Mouse (Mus musculus) B cell, adult (primary cell): ENCODE measurements around the gene Ipo7. TPM values are rescaled to one million over a fixed set of nuclear protein-coding genes. Genes with fewer than 3 reads are reported as not detected.

Source experiments
- total RNA-seq: library from RNA; stranded (reverse); gene quantifications from 4 replicates; pipeline ENCODE4 v1.2.4, GENCODE M21; 2023; ENCODE audit not compliant: inconsistent age

Ipo7 gene
- total RNA-seq, result 68.9 to 75.3 TPM (median 70.1 TPM) in 4 replicates

GRCm38 (mm10) chr7:110018117-110018630 is at the start of gene Ipo7:
Gene Ipo7 (plus strand): TSS chr7:110018274.

GRCm38 (mm10) chr7:109986775-109987174 is 31.3 kb upstream of the Ipo7 start, which contains the start of gene Tmem41b:
Gene Tmem41b (minus strand): TSS chr7:109986929.

GRCm38 (mm10) chr7:110061199-110061751 is 43.2 kb downstream of the Ipo7 start, which contains the start of gene Zfp143:
Gene Zfp143 (plus strand): TSS chr7:110061217.

Other genes starting within 250 kb of the Ipo7 start
- 1.4 TPM in 1 of 4 replicates, not detected in the others for gene Nrip3, start 236.2 kb upstream of the Ipo7 start, total RNA-seq
- not detected in 4 replicates for gene Scube2, start 152.6 kb upstream of the Ipo7 start, total RNA-seq
- 101 to 114 TPM (median 105 TPM) in 4 replicates for gene Dennd5a, start 57.8 kb upstream of the Ipo7 start, total RNA-seq
- 51.4 to 59.8 TPM (median 53.0 TPM) in 4 replicates for gene Tmem41b, start 31.3 kb upstream of the Ipo7 start, total RNA-seq
- gene Zfp143, start 42.9 kb downstream of the Ipo7 start, total RNA-seq, result 30.3 to 35.5 TPM (median 32.5 TPM) in 4 replicates
- gene Wee1, start 103.8 kb downstream of the Ipo7 start, total RNA-seq, result 4.1 to 5.2 TPM (median 5.0 TPM) in 4 replicates
- 396 to 432 TPM (median 409 TPM) in 4 replicates for gene Swap70, start 203.4 kb downstream of the Ipo7 start, total RNA-seq